9 mouse cellular contexts compared by ENCODE assay signal in the genomic region with DNA sequence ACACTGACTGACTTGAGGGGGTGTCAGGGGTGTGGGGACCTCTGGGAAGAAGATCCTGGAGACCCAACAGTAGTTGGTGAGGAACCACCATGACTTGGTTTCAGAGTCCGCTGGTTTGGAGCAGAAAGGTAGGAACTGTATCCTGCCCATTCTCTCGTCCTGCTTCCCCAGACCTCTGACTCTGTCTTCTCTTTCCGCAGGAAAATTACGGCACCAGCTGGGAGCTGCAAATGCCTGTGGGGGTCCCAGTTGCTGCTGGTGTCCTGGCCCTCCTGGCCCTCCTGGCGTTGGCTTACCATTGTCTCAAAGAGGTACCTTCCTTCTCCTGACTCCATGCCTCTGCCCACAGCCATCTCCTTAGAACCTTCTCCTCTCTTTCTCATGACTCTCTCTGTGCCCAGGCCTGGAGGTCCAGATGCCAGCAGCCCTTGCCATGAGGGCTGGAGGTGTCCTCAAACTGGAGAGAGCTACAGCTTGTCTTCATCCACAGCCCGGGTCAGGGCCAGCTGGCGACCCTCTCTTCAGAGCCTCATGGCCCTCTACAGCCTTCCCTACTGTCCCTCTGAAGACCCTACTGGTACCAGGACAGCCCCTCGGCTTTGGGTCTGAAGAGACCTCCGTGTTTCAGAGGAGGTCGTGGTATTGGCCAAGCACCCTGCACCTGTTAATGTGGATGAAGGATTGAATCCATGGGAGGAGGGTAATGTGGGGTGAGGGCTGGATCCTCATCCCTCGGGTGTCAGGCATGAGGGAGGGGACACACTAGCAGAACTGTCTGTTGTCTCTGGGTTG. TPM values are rescaled to one million over a fixed set of nuclear protein-coding genes. Genes with fewer than 3 reads are reported as not detected.
A peak's percentile ranks its signal among the peaks of the same experiment; 100 is the strongest.
DNase-seq lines count a peak whose midpoint lies in the region; ATAC-seq and TF ChIP-seq lines count a peak whose summit lies in the region.
"Had no signal": no experiment of that assay in that cellular context is flagged by ENCODE, and none has a peak within 500 bp of the region (broad histone marks: within the 10 kb centered on the region; RNA-seq: fewer than 3 reads in every experiment).

No protein-coding gene starts in this region.

- H3K36me3 ChIP-seq in kidney, embryonic 15.5 days, result peaks cover 34% of the 10 kb centered on the region
- H3K36me3 ChIP-seq in C2C12 (ENCODE audit: control insufficient read depth, insufficient read depth), result peaks cover 17% of the 10 kb centered on the region
- H3K36me3 ChIP-seq in MEL (ENCODE audit: control insufficient read depth in 1 of 2, insufficient read depth in 2 of 2, low read length in 2 of 2), result peaks cover 0 to 4% of the 10 kb centered on the region in 2 experiments; a peak in 2 of 4 replicates
- peaks cover 39% of the 10 kb centered on the region for H3K36me3 ChIP-seq in limb, embryonic 13.5 days
- peaks cover 35% of the 10 kb centered on the region for H3K36me3 ChIP-seq in forebrain, embryonic 13.5 days (ENCODE audit: poor library complexity, severe bottlenecking)

- H3K79me2 ChIP-seq in C2C12 (ENCODE audit: control insufficient read depth, insufficient read depth) (no peaks in the 10 kb centered on the region), MEL (ENCODE audit: control insufficient read depth, insufficient read depth, low read length, poor library complexity) (no peaks in the 10 kb centered on the region)

- H3K9me3 ChIP-seq in kidney, embryonic 15.5 days (replicated peaks), result no peaks in the 10 kb centered on the region
- H3K9me3 ChIP-seq in MEL (replicated peaks; ENCODE audit: insufficient read depth, low read length), result no peaks in the 10 kb centered on the region
- H3K9me3 ChIP-seq in limb, embryonic 13.5 days, result no peaks in the 10 kb centered on the region
- H3K9me3 ChIP-seq in forebrain, embryonic 13.5 days (replicated peaks), result no peaks in the 10 kb centered on the region

- no peak for DNase-seq in kidney, adult 9 months
- DNase-seq in MEL (ENCODE audit: low read depth, low spot score), result no peak
- no peak for DNase-seq in embryo, embryonic 9.5 days (ENCODE audit: extremely low spot score)
- no peak for DNase-seq in urinary bladder, adult 18-20 months (ENCODE audit: low spot score in 2 of 2)

- H3ac ChIP-seq in C2C12 (ENCODE audit: control insufficient read depth, insufficient read length, low read depth), result peak overlapping the region; percentile 26

- TF ChIP-seq CTCF in C2C12 (IDR thresholded peaks at IDR 0.05; ENCODE audit: control insufficient read depth, insufficient read depth, insufficient read length) (no peak), MEL (IDR thresholded peaks at IDR 0.05 in 2 of 3, conservative IDR thresholded peaks at IDR 0.05 in 1 of 3; ENCODE audit: control insufficient read depth in 1 of 3, insufficient read depth in 1 of 3, low read depth in 2 of 3, low read length in 3 of 3, poor library complexity in 1 of 3, severe bottlenecking in 1 of 3) (no peak)

- peak overlapping the region; percentile 29 for H3K4me3 ChIP-seq in kidney, embryonic 15.5 days (replicated peaks)
- H3K4me3 ChIP-seq in C2C12 (ENCODE audit: insufficient read depth, poor library complexity, severe bottlenecking) (peak overlapping the region; percentile 2), MEL (ENCODE audit: control insufficient read depth in 1 of 2, insufficient read depth in 1 of 2, low read depth in 2 of 2, low read length in 2 of 2) (peak overlapping the region; percentile 55 to 69)
- 0 out of 2 replicates have a peak overlapping the region, but pooled peaks have one; percentile 1 for H3K4me3 ChIP-seq in limb, embryonic 13.5 days
- no peak overlapping the region for H3K4me3 ChIP-seq in forebrain, embryonic 13.5 days

- 80% methylated on average over 11 of the region's 11 CpGs for WGBS in kidney, embryonic 15.5 days
- WGBS in limb, embryonic 13.5 days, result 75% methylated on average over 11 of the region's 11 CpGs
- WGBS in forebrain, embryonic 13.5 days, result 79% methylated on average over 11 of the region's 11 CpGs

- 0 out of 2 replicates have a peak overlapping the region, but pooled peaks have one; percentile 4 for H3K9ac ChIP-seq in kidney, embryonic 15.5 days
- peak overlapping the region; percentile 59 for H3K9ac ChIP-seq in MEL (ENCODE audit: control insufficient read depth, low read depth, low read length, poor library complexity, severe bottlenecking)
- no peak overlapping the region for H3K9ac ChIP-seq in limb, embryonic 13.5 days
- H3K9ac ChIP-seq in forebrain, embryonic 13.5 days, result no peak overlapping the region

- peak overlapping the region; percentile 47; the same call in 1 of the 2 replicates for H3K4me2 ChIP-seq in kidney, embryonic 15.5 days
- peak overlapping the region; percentile 46 for H3K4me2 ChIP-seq in limb, embryonic 13.5 days (replicated peaks)
- no peak overlapping the region for H3K4me2 ChIP-seq in forebrain, embryonic 13.5 days

- no peaks in the 10 kb centered on the region for H3K79me3 ChIP-seq in C2C12 (ENCODE audit: low read depth)

- H3K27ac ChIP-seq in kidney, embryonic 15.5 days, result 0 out of 2 replicates have a peak overlapping the region, but pooled peaks have one; percentile 24
- no peak overlapping the region for H3K27ac ChIP-seq in MEL (ENCODE audit: control insufficient read depth, low read depth, low read length)
- H3K27ac ChIP-seq in limb, embryonic 13.5 days, result no peak overlapping the region
- no peak overlapping the region for H3K27ac ChIP-seq in forebrain, embryonic 13.5 days

- H3K4me1 ChIP-seq in kidney, embryonic 15.5 days, result peaks cover 35% of the 10 kb centered on the region
- peaks cover 4 to 23% of the 10 kb centered on the region in 2 experiments; a peak in 3 of 4 replicates for H3K4me1 ChIP-seq in MEL (ENCODE audit: control insufficient read depth in 1 of 2, insufficient read depth in 2 of 2, low read length in 2 of 2)
- peaks cover 24% of the 10 kb centered on the region for H3K4me1 ChIP-seq in limb, embryonic 13.5 days
- peaks cover 18% of the 10 kb centered on the region for H3K4me1 ChIP-seq in forebrain, embryonic 13.5 days

- peaks cover 36% of the 10 kb centered on the region for H3K27me3 ChIP-seq in kidney, embryonic 15.5 days
- peaks cover 12% of the 10 kb centered on the region for H3K27me3 ChIP-seq in C2C12 (ENCODE audit: control insufficient read depth, insufficient read depth, insufficient read length)
- no peaks in the 10 kb centered on the region for H3K27me3 ChIP-seq in MEL (ENCODE audit: control insufficient read depth in 1 of 2, insufficient read depth in 2 of 2, low read length in 2 of 2)
- H3K27me3 ChIP-seq in limb, embryonic 13.5 days, result peaks cover 36% of the 10 kb centered on the region
- peaks cover 35% of the 10 kb centered on the region for H3K27me3 ChIP-seq in forebrain, embryonic 13.5 days

- no peak for ATAC-seq in kidney, embryonic 15.5 days (replicated peaks; ENCODE audit: low FRiP score)
- ATAC-seq in limb, embryonic 13.5 days (ENCODE audit: low FRiP score, low read depth), result no peak
- ATAC-seq in forebrain, embryonic 13.5 days, result no peak

- TF ChIP-seq EP300 in MEL (IDR thresholded peaks at IDR 0.05; ENCODE audit: low read depth in 1 of 2, low read length in 2 of 2), result no peak

- TF ChIP-seq POLR2A in MEL (IDR thresholded peaks at IDR 0.05; ENCODE audit: control insufficient read depth in 1 of 2, insufficient read depth in 1 of 2, low read depth in 1 of 2, low read length in 2 of 2, poor library complexity in 1 of 2), result no peak

- TF ChIP-seq RAD21 in MEL (IDR thresholded peaks at IDR 0.05; ENCODE audit: low read depth, low read length), result no peak

RNA-seq across cellular contexts. Expression of a gene that starts 4.0 kb away (rescaled TPM):
- polyA plus RNA-seq in kidney, embryonic 15.5 days (2015; fragmentation: Nextera tagmentation; extraction: Ambion mirVana), result 1.9 and 2.2 TPM in 2 replicates
- polyA plus RNA-seq in C2C12 (2012; fragmentation: generic; extraction: Trizol), result 0.05 TPM
- 0.10 TPM in 1 of 2 replicates, not detected in the other for total RNA-seq in MEL (2012; rRNA removed)
- under 1 TPM in 1 of 2 experiments, not detected in 1; 0.11 TPM for polyA plus RNA-seq in MEL (2012; ENCODE audit: insufficient read depth in 1 of 2, insufficient read length in 2 of 2, low read depth in 1 of 2, low replicate concordance in 2 of 2, missing spikeins in 1 of 2)
- 39.5 and 46.3 TPM in 2 replicates for polyA plus RNA-seq in limb, embryonic 13.5 days (2015; fragmentation: Nextera tagmentation; extraction: Ambion mirVana)
- 0.24 and 0.37 TPM in 2 replicates for polyA plus RNA-seq in forebrain, embryonic 13.5 days (2015; fragmentation: Nextera tagmentation; extraction: Ambion mirVana)
- total RNA-seq: adrenal gland, postnatal 36 days had no signal

RNA-seq across cellular contexts. Expression of a gene that starts 8.9 kb away (rescaled TPM):
- polyA plus RNA-seq in kidney, embryonic 15.5 days (2015; fragmentation: Nextera tagmentation; extraction: Ambion mirVana), result 19.8 and 23.8 TPM in 2 replicates
- 12.5 TPM for polyA plus RNA-seq in C2C12 (2012; fragmentation: generic; extraction: Trizol)
- 5.2 and 6.5 TPM in 2 replicates for total RNA-seq in MEL (2012; rRNA removed)
- 10 to 100 TPM in 1 of 2 experiments, not detected in 1; 10.7 TPM for polyA plus RNA-seq in MEL (2012; ENCODE audit: insufficient read depth in 1 of 2, insufficient read length in 2 of 2, low read depth in 1 of 2, low replicate concordance in 2 of 2, missing spikeins in 1 of 2)
- 15.5 and 16.1 TPM in 2 replicates for polyA plus RNA-seq in limb, embryonic 13.5 days (2015; fragmentation: Nextera tagmentation; extraction: Ambion mirVana)
- polyA plus RNA-seq in forebrain, embryonic 13.5 days (2015; fragmentation: Nextera tagmentation; extraction: Ambion mirVana), result 29.8 and 32.7 TPM in 2 replicates

RNA-seq across cellular contexts. Expression of a gene that starts 21.8 kb away (rescaled TPM):
- 89.5 and 91.0 TPM in 2 replicates for polyA plus RNA-seq in kidney, embryonic 15.5 days (2015; fragmentation: Nextera tagmentation; extraction: Ambion mirVana)
- polyA plus RNA-seq in C2C12 (2012; fragmentation: generic; extraction: Trizol), result 92.5 TPM
- total RNA-seq in MEL (2012; rRNA removed), result 14.8 and 15.3 TPM in 2 replicates
- polyA plus RNA-seq in MEL (2012; ENCODE audit: insufficient read depth in 1 of 2, insufficient read length in 2 of 2, low read depth in 1 of 2, low replicate concordance in 2 of 2, missing spikeins in 1 of 2), result 10 to 100 TPM in 1 of 2 experiments, not detected in 1; 29.7 TPM
- polyA plus RNA-seq in limb, embryonic 13.5 days (2015; fragmentation: Nextera tagmentation; extraction: Ambion mirVana), result 103 and 107 TPM in 2 replicates
- 165 and 176 TPM in 2 replicates for polyA plus RNA-seq in forebrain, embryonic 13.5 days (2015; fragmentation: Nextera tagmentation; extraction: Ambion mirVana)

RNA-seq across cellular contexts. Expression of a gene that starts 23.5 kb away (rescaled TPM):
- 48.4 and 56.3 TPM in 2 replicates for polyA plus RNA-seq in kidney, embryonic 15.5 days (2015; fragmentation: Nextera tagmentation; extraction: Ambion mirVana)
- polyA plus RNA-seq in C2C12 (2012; fragmentation: generic; extraction: Trizol), result 14.8 TPM
- 15.8 and 16.6 TPM in 2 replicates for total RNA-seq in MEL (2012; rRNA removed)
- 10 to 100 TPM in 1 of 2 experiments, not detected in 1; 49.8 TPM for polyA plus RNA-seq in MEL (2012; ENCODE audit: insufficient read depth in 1 of 2, insufficient read length in 2 of 2, low read depth in 1 of 2, low replicate concordance in 2 of 2, missing spikeins in 1 of 2)
- polyA plus RNA-seq in limb, embryonic 13.5 days (2015; fragmentation: Nextera tagmentation; extraction: Ambion mirVana), result 47.5 and 52.8 TPM in 2 replicates
- 36.7 and 41.0 TPM in 2 replicates for polyA plus RNA-seq in forebrain, embryonic 13.5 days (2015; fragmentation: Nextera tagmentation; extraction: Ambion mirVana)

RNA-seq across cellular contexts. Expression of a gene that starts 27.0 kb away (rescaled TPM):
- 0.14 and 0.88 TPM in 2 replicates for polyA plus RNA-seq in kidney, embryonic 15.5 days (2015; fragmentation: Nextera tagmentation; extraction: Ambion mirVana)
- polyA plus RNA-seq in C2C12 (2012; fragmentation: generic; extraction: Trizol) (0.01 TPM), MEL (2012; ENCODE audit: insufficient read depth in 1 of 2, insufficient read length in 2 of 2, low read depth in 1 of 2, low replicate concordance in 2 of 2, missing spikeins in 1 of 2) (not detected)
- not detected in 2 replicates for total RNA-seq in MEL (2012; rRNA removed)
- polyA plus RNA-seq in limb, embryonic 13.5 days (2015; fragmentation: Nextera tagmentation; extraction: Ambion mirVana), result 2.3 and 3.0 TPM in 2 replicates
- not detected in 2 replicates for polyA plus RNA-seq in forebrain, embryonic 13.5 days (2015; fragmentation: Nextera tagmentation; extraction: Ambion mirVana)

Comparison
In these comparisons a context has a peak if more than half of its experiments do, and no peak if none do; other contexts are left out.
1. H3K9ac ChIP-seq: peak in kidney, embryonic 15.5 days (single experiment) and MEL (single experiment); none in limb, embryonic 13.5 days (single experiment) and forebrain, embryonic 13.5 days (single experiment).
2. RNA of a gene that starts 4.0 kb away (polyA plus RNA-seq): 39.5 to 46.3 TPM in limb, embryonic 13.5 days; 1.9 to 2.2 TPM in kidney, embryonic 15.5 days, 0.24 to 0.37 TPM in forebrain, embryonic 13.5 days, 0.11 TPM in MEL and 0.05 TPM in C2C12 (single experiment); every median in the first group is over 10 times any median in the second.